Mouse (Mus musculus) lung, postnatal 14 days (tissue): ENCODE measurements at regions not wholly inside any gene's neighbourhood (a gene's known extent, or its start where the extent isn't known, plus 50 kb on each side); places are given as distances from the start of the nearest gene placed in this dataset.
"Not testable (repeated sequence)": the region's sequence is repeated elsewhere in the genome, so short reads cannot be mapped to it uniquely, and the experiment has no call there.

ENCODE experiments used
- DNase-seq: peaks from one replicate; pipeline ENCODE4 v3.0.0; 2021

GRCm38 (mm10) chr12:9655794-9656193 lies 85.9 kb downstream of the Osr1 start:
- DNase-seq, result no peak

DNA sequence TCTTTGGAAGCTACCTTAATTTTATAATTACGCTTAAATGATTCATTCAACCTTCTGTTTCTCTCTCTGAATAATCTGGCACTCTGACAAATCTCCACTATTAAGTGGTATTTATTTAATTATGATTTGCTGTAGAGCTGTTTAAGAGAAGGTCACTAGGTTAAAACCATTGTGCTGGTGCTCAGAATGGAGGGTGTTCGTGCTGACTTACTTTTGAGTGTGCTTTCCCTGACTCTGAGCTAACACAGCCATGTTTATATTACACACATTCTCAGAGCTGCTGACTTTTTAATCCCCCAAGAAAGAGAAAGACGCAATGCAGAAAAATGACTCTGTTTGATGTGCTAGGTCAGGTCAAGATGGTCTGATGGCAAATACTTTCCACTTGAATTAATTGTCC lies 86.4 kb downstream of the Osr1 start:
- no peak for DNase-seq

DNA sequence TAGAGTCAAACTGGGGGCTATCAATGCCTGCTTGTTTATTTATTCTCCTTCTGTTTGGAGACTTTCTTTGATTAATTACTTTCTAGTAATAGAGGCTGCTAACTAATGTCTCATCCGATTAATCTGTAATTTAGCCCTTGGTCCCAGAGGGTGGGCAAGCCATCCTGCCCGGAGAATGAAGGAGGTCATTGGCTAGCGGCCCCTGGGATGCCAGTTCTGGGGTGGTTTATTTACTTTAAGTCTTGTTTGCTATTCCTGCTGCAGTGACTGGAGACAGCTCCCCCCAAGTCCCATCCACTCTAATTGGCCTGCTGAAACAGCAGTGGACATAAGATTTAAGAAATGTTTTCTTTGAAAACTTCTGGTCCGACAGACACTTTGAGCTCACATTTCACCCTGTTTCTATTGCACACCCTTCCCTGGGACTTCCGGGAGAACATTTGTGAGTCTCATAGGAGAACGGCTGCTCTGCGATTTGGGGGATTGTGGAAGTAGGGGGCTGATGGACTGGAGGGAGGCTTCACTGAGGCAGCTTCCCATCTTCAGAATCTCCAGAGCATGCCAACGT lies 87.4 kb downstream of the Osr1 start:
- DNase-seq, result no peak

DNA sequence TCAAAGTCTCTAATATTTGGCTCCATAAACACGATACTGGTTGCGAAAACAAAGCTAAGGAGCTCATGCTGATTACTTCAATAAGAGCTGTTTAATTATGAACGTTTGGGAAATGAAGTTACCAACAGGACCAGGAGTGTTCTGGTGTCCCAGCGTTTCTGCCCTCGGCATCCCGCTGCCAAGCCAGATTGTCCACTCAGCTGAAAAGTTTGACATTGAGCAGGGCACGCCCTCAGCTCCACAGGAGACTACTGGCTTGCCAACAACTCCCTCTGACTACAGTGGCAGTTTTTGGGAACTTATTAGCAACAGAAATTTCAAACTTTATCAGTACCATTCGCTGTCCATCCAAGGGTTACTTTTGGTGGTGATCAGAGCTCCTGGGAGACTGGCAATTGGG lies 87.9 kb downstream of the Osr1 start:
- peak; percentile 2 for DNase-seq

DNA sequence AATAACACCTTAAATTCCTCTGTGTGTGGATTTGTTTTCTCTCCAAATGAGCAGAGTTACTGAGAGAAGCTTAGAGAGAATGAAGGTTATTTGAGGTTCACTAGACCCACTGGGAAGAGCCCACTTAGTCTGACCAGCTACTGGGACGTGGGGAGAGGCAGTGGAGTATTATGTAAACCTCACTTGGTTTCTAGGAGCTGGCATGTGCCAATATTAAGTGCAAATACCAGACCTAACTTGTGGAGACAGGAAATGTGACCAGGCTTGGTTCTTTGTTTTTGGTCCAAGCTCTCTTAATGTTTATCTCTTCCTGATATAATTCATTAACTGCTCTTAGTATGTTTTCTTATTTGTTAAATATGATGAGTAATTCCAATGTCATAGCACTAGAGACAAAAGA lies 90.4 kb downstream of the Osr1 start:
- no peak for DNase-seq

DNA sequence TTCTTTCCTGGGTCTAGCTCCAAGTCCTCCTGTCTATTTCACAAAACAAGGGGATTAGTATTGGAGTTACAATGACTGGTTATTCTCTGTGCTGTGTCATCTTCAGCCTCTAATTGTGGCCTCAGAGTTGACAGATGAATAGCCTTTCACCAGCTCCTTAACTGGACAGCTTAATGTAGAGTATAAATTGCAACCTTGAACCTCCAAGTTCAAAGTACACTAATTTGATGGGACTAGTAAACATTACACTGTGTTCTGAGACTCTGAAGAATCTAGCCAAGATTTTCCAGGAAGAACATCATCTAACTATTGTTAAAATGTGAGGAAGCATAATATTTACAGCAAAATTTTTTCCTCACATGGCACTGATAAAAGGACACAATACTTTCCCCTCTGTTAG lies 118.9 kb downstream of the Osr1 start:
- DNase-seq, result no peak

DNA sequence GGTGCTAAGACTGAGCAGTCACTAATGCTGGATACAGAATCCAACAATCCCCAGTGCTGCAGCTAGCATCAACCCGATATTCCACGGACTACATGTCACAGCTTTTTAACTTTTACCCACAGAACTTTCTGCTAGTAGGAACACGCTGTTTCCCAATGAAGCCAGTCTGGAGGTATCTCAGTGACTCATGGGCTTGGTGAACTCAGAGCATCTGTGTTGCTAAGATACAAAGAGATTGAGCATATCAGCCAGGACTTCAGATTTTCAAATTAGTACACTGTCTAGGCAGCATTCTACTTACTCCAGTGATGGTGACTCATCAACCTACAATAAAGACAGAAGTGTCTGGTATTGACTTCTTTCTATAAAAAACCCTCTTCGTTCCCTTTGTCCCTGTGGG lies 119.6 kb downstream of the Osr1 start:
- no peak for DNase-seq

GRCm38 (mm10) chr12:9732921-9733320 lies 163.0 kb downstream of the Osr1 start:
- DNase-seq, result peak; percentile 39

DNA sequence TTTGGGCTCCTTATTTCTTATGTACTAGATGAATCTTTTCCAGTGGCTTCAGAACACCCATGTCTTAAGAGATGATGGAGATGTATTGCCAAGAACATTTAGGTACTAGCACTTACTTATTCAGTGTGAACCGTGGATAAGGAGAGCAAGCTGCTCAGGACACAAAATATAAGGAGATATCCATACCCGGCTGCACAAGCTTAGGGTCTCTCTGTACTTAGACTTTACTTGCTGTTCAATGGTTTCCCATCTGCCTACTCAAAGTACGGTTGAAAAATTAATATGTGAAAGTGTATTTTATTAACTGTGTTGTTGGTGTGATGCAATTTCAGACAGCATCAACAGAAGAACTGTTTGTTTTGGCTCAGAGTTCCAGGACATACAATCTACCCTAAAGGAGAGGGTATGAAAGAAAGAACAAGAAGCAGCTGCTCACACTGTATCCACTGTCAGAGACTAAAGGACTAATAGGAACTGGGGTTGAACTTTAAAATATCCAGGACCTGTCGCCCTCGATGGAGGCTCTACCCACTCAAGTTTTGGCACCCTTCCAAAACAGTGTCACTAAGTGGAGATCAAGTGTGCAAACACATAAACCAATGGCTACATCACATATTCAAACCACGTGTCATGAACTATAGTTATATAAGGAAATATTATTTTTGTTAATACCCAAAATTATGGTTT lies 174.9 kb downstream of the Osr1 start:
- peak; percentile 16 for DNase-seq

- no peak for DNase-seq
These were observed 181.6 kb downstream of the Osr1 start for GRCm38 (mm10) chr12:9751261-9752078.

- no peak for DNase-seq
These were observed 182.1 kb downstream of the Osr1 start for GRCm38 (mm10) chr12:9752079-9752450.

- no peak for DNase-seq
These were observed 186.5 kb downstream of the Osr1 start for GRCm38 (mm10) chr12:9756411-9756810.

DNA sequence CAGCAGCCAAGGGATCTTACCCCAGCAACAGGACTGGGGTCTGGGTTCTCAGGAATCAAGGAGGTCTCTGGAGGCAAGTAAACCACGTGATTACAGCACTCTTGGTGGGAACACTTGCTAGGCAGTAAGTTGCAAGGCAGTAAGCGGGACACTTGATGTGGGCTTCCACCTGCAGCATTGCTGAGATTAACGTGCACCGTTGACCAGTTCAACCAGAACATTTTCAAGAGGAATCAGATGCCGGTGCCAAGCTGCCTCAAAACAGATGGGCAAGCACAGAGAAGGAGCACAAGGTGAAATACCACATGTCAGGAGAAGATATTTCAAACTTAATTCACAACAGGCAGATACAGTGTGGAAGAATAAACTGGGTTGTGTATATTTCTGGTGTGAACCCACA lies 190.9 kb downstream of the Osr1 start:
- no peak for DNase-seq

- not testable (repeated sequence) for DNase-seq
These were observed 192.4 kb downstream of the Osr1 start for GRCm38 (mm10) chr12:9762291-9762811.

DNA sequence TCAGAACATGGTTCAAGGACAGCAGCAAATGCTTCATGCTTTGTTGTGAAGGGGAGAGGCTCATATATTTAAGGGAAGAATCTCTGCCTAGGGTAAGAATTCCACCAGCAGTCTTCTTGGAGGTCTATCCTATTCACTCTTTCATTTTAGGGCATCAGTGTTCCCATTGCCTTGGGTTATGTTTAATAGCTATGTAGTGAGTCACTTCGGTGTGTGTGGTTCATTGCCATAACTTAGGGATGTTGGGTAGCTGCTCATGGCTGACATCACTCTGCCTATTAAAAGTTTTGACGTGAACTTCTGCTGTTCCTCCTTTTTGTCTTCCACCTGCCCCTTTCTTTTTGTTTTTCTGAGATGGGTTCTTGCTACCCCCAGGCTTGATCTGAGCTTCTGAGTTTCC lies 192.9 kb downstream of the Osr1 start:
- no peak for DNase-seq

DNA sequence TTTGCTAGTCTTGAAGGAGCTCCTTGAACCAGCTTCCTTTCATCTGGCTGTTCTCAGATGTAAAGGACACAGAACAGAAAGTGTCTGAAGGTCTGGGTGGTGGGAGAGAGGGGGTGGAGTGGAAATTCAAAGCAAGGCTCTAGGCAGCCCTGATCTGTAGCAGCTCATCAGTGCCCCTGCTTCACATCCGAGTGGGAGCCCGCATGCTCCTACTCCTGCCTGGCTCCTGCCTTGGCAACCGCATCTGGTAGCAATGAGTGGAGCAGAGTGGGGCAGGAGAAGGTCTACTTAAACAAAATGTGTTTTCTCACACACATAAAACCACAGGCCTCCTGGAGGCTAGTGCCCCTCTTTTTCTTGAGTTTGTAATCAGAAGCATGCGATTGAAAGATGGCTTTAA lies 201.0 kb downstream of the Osr1 start:
- no peak for DNase-seq

- DNase-seq, result no peak
These were observed 203.0 kb downstream of the Osr1 start for GRCm38 (mm10) chr12:9772875-9773274.

GRCm38 (mm10) chr12:9802284-9802683 lies 232.4 kb downstream of the Osr1 start:
- no peak for DNase-seq

GRCm38 (mm10) chr12:9807406-9807805 lies 237.5 kb downstream of the Osr1 start:
- DNase-seq, result no peak

DNA sequence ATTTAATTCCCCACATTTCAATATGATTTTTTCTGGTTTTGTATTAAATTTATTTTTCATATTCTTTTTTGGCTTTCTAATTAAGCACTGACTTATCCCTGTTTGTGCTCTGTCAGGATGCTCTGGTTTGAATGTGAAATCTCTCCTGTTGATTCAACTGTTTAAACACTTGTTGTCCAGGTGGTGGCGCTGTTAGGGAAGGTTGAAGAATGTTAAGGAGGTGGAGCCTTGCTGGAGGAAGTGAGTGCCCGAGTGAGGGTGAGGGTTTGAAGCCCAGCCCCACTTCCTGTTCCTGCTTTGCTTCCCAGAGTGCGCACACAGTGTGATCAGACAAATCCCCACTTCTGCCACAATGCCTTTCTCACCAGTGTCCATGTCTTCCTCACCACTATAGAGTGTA lies 263.4 kb downstream of the Osr1 start:
- no peak for DNase-seq

- no peak for DNase-seq
These were observed 269.4 kb downstream of the Osr1 start for GRCm38 (mm10) chr12:9839198-9839845.

GRCm38 (mm10) chr12:9839949-9840348 lies 270.0 kb downstream of the Osr1 start:
- DNase-seq, result no peak

- DNase-seq, result no peak
These were observed 277.1 kb downstream of the Osr1 start for GRCm38 (mm10) chr12:9847034-9847433.
